Mouse (Mus musculus): ENCODE measurements around the gene Dnm1l.
"Not testable (repeated sequence)": the region's sequence is repeated elsewhere in the genome, so short reads cannot be mapped to it uniquely, and the experiment has no call there.

Gene Dnm1l

GRCm38 (mm10) chr16:16358481-16359100, at the start of gene Dnm1l:
TSS of gene Dnm1l (minus strand) at chr16:16358959.
- peak; percentile 87 for DNase-seq (ENCODE audit: low spot score)

DNA sequence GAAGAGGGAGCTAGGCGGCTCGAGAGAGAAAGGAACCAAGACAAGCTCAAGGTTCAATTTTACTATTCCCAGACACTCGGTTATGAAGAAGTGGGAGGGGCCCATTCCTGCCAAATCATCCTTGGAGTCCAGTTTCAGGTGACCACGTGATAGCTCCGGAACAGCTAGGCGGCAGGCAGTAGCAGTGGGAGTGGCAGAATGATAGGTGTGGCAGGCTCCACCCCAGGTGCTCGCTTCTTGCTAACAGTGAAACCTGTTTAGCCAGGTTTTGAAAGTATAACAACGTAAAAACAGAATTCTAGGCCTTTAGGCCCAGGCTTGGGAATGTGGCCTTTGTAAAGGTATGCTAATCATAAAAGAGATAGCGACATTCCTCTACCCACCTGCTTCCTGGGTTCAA, 8.5 kb upstream of the Dnm1l start:
- not testable (repeated sequence) for DNase-seq (ENCODE audit: low spot score)

- DNase-seq (ENCODE audit: low spot score): not testable (repeated sequence)
Measured at GRCm38 (mm10) chr16:16359101-16359482, 333 bp upstream of the Dnm1l start.

DNA sequence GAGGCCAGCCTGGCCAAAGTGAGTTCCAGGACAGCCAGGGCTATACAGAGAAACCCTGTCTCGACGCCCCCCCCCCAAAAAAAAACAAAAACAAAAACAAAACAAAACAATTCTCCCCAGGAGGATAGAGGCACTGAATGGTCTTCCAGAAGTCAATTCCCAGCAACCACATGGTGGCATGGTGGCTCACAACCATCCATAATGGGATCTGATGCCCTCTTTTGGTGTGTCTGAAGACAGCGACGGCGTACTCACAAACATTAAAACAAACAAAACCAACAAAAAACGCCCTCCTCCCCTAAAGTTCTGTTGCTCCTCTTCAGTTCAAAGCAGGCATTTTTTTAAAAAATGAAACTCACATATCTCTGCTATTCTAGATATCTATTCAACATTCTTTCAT, 851 bp downstream of the Dnm1l start:
- DNase-seq (ENCODE audit: low spot score): no peak

DNA sequence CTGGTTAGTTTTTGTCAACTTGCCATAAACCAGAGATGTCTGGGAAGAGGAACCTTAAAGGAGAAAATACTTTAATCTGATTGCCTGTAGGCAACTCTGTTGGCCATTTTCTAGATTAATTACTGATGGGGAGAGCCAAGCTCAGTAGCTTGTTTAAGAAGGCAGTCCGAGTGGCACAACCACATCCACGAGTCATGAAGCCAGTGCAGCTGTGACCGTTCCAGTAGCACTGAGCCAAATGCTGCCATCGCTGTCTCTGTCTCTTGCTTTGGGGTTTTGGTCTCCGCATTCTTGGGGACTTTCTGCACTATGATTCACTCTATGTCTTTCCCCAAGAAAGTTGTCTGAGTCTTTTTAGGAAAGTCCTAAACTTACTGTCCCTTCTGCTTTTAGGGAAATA, 12.3 kb downstream of the Dnm1l start:
- no peak for DNase-seq (ENCODE audit: low spot score)

DNA sequence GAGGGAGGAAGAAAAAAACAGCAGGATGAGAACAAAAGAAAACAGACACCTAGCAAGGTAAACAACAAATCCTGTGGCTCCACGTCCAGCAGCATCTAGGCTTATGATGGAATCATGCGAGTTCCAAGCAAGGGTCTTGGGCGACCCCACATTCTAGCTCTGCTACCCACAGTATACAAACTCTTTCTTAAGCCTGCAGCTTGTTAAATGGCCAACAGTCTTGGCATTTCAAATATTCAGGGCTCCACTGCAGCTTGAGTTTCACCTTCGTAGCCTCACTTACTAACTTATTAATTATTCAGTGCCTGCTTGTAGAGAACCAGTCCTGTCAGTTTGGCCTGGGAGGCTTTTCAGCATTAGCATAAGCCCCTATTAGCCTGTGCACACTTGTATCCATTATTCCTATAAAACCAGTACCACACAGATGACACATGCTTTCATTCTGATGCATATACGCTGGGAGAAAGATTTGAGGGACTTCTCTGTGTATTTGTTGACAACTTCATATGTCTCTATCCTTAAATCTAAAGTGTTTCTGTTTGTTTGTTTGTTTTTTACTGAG, 32.9 kb downstream of the Dnm1l start:
- DNase-seq (ENCODE audit: low spot score): no peak

DNA sequence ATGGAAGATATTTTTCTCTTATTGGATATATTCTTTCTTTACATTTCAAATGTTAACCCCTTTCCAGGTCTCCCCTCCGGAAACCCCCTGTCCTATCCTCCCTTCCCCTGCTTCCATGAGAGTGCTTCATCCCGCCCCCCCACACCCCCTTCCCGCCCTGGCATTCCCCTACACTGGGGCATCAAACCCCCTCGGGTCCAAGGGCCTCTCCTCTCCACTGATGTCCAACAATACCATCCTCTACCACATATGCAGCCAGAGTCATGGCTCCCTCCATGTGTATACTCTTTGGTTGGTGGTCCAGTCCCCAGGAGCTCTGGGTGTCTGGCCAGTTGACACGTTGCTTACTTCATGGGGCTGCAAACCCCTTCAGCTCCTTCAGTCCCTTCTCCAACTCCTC, 47.4 kb downstream of the Dnm1l start:
- DNase-seq (ENCODE audit: low spot score): no peak

GRCm38 (mm10) chr16:16303888-16304287, 54.9 kb downstream of the Dnm1l start:
- DNase-seq (ENCODE audit: low spot score): no peak

DNA sequence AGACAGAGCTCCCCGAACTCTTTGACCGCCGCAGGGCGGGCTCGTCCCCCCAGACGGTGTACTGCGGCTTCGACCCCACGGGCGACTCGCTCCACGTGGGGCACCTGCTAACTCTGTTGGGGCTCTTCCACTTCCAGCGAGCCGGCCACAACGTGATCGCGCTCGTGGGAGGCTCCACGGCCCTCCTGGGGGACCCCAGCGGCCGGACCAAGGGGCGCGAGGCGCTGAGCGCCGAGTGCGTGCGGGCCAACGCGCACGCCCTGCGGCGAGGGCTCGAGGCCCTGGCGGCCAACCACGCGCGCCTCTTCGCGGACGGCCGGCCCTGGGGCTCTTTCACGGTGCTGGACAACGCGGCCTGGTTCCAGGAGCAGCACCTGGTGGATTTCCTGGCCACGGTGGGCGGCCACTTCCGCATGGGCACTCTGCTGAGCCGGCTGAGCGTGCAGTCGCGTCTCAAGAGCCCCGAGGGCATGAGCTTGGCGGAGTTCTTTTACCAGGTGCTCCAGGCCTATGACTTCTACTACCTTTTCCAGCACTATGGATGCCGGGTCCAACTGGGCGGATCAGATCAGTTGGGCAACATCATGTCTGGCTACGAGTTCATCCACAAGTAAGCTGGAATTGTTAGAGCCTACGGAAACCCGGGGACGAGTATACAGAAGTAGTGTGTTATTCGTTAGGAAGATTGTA, 55.5 kb downstream of the Dnm1l start:
- DNase-seq (ENCODE audit: low spot score): peak; percentile 38

GRCm38 (mm10) chr16:16302369-16303137, 56.2 kb downstream of the Dnm1l start, which contains the start of gene Yars2:
TSS of gene Yars2 (plus strand) at chr16:16302965.
- DNase-seq (ENCODE audit: low spot score): peak; percentile 79

DNA sequence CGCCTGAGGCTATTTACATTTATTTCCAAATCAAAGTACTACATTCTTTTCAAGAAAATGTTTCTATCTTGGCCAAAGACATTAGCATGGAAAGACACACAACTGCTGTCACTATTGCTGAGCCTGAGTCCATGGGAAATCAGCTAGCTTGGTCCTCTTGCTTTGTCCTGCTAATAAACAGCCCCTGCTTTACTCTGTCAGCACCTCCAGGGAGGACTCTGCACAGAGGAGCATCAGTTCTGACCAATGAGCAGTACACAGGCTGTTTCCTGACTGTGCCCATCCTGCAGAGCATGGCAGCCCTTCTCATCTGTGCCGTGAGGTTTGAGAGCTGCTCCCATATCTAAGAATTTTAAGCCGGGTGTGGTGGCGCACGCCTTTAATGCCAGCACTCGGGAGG, 85.0 kb downstream of the Dnm1l start:
- no peak for DNase-seq (ENCODE audit: low spot score)

DNA sequence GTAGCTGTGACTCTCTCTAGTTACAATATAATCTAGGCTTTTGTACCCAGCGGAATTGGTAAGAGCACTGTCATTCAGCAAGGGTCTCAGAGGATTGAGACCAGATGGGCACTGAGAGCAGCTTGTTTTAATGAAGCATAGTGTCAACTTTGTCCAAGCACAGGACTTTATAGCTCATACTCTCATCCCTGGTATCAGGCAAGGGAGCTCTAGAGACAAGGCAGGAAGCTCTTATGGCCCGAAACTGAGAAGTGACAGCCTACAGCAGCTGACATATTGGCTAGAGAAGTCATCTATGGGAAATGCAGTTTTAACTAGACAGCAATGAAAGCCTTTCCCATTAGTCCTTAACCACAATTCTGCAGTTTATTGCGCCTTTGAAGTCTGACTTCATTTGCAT, 85.8 kb downstream of the Dnm1l start:
- DNase-seq (ENCODE audit: low spot score): no peak

GRCm38 (mm10) chr16:16262436-16262835, 96.3 kb downstream of the Dnm1l start:
- no peak for DNase-seq (ENCODE audit: low spot score)

Measured in spleen, adult 12 weeks (tissue).